Mouse (Mus musculus) v-Abl transformed pro-B cells (cell line): ENCODE results near the gene Tlr13.

Source experiments
- in situ Hi-C, 2 experiments: fragments of 400-800 bp; cut with MboI; formaldehyde crosslinking; loops; one replicate each; pipeline ENCODE4 v1.15.1; 2025; ENCODE audit not compliant: unreplicated experiment in 2 of 2

Tlr13 gene

GRCm38 (mm10) chrX:106142936-106143335, at the start of gene Tlr13:
Gene Tlr13 (plus strand): TSS chrX:106143204.
- in situ Hi-C loops: no loop called here

GRCm38 (mm10) chrX:106105464-106105863, 37.5 kb upstream of the Tlr13 start:
- in situ Hi-C loops: no loop called here

GRCm38 (mm10) chrX:106113881-106114280, 29.1 kb upstream of the Tlr13 start:
- in situ Hi-C loops: no loop called here

DNA sequence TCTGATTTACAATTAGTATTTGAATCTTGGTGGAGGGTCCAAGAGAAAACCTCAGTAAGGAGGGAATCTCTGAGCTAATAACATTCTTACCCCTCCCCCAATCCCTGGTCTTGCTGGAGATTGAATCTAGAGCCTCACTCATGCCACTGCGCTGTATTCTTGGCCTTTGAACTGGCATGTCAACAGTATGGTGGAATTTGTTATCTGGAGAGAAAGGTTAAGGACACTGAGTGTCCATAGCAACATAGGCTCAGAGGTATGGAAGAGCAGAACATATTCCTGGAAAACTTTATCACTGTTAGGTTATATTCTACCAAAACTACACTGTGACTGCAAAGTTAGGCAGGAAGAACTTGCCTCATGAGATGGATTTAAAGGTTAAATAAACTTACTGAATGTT, 28.3 kb upstream of the Tlr13 start:
- in situ Hi-C loops: no loop called here

GRCm38 (mm10) chrX:106122823-106123222, 20.2 kb upstream of the Tlr13 start:
- in situ Hi-C loops: no loop called here

DNA sequence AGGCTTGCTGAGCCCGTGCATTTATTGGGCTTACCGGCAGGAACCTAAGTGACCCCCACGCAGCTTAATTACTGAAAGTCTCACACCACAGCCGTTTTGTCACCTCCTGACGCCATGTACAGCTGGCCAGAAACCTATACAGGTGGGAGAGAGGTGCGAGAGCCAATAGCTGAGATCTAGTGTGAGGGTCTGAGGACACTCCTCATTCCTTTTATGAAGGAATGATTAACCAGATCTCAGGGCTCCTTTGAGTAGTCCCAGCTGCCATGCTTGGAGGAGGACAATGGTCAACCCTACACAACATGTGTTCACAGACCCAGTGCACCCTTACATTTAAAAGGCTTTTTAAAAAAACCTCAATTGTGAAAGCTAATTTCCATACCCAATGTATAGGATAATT, 14.7 kb upstream of the Tlr13 start:
- in situ Hi-C loops: no loop called here

GRCm38 (mm10) chrX:106129877-106130276, 13.1 kb upstream of the Tlr13 start:
- in situ Hi-C loops: no loop called here

DNA sequence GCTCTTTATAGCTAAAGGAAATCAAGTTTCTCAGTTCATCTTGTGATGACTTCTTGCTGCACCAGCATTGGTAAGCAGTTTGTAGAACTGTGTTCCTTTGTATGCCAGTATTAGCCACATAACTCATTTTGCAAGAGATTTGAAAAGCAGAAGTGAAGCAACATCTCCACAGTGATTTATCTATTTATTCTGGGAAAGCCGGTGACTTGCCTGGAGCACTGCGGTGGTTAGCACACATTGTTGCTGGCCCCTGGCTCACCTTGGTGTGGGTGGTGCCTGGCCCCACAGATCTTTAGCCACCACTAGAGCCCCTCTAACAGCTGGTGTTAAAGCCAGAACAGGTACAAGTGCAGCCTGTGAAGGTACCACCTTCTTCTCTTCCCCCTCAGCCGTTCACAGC, 8.1 kb upstream of the Tlr13 start:
- in situ Hi-C loops: no loop called here

GRCm38 (mm10) chrX:106135484-106135883, 7.5 kb upstream of the Tlr13 start:
- in situ Hi-C loops: no loop called here

GRCm38 (mm10) chrX:106135916-106136575, 7.0 kb upstream of the Tlr13 start:
- in situ Hi-C loops: no loop called here

GRCm38 (mm10) chrX:106139309-106140070, 3.5 kb upstream of the Tlr13 start:
- in situ Hi-C loops: no loop called here

DNA sequence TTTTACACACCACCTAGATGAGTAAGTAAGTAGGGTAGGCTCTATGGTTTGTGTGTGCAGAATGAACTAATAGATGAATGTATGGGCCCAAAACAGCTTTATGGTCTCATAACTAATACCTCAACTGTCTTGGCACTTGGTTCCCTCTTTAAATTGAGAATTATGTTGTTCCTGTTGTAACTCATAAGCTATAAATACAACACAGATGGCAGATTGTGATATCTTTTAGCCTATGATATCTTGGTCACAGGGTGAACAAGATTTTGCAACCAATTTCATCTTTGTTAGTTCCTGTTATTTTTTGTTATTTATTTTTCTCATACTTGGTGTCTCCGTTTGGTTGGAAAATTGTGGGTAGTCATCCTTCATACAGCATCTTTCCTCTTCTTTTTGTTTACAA, 5.2 kb downstream of the Tlr13 start:
- in situ Hi-C loops: no loop called here

DNA sequence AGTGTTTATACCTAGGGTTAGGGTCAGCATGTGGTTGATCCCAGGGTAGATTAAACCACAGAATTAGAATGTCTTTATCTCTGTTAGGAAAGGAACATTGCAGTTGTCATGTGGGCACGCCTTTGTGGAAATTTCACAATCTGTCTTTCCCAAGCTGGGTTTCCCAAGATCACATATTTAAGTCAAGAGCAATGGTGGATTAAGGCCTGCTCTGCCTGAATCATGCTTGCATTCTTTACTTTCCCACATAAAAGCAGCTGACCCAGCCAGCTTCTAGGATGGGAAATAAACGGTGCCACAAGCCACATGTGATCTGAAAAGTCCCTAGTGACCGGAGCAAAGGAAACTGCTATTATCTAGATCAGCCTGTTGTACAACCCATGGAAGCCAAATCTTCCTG, 6.5 kb downstream of the Tlr13 start:
- in situ Hi-C loops: no loop called here

- in situ Hi-C loops: loop anchor here (25.0 kb wide), 1 partner anchor 242 kb away; no protein-coding TSS in a partner anchor
These were observed 11.2 kb downstream of the Tlr13 start for GRCm38 (mm10) chrX:106154180-106154586.

GRCm38 (mm10) chrX:106155892-106156291, 12.9 kb downstream of the Tlr13 start:
- in situ Hi-C loops: loop anchor here (25.0 kb wide), 1 partner anchor 244 kb away; no protein-coding TSS in a partner anchor

GRCm38 (mm10) chrX:106163995-106164394, 21.0 kb downstream of the Tlr13 start:
- in situ Hi-C loops: loop anchor here (25.0 kb wide), 1 partner anchor 252 kb away; no protein-coding TSS in a partner anchor

GRCm38 (mm10) chrX:106164555-106164954, 21.6 kb downstream of the Tlr13 start:
- in situ Hi-C loops: loop anchor here (25.0 kb wide), 1 partner anchor 252 kb away; no protein-coding TSS in a partner anchor

DNA sequence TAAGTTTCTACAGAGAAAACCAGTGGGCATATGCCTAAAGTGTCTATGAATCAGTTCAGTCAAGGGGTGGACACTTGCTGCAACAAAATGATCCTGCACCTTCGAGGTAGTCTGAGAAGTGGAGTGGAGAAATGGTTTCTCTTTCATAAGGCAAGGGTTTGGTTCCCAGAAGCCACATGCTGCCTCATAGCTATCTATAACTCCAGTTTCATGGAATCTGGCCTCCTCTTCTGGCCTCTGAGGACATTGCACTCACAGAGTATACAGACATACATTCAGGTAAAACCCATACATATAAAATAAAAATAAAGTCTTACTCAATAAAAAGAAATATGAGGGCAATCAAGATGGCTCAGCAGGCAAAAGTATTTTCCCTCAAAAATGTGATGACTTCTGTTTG, 22.1 kb downstream of the Tlr13 start:
- in situ Hi-C loops: loop anchor here (5.0 to 25.0 kb wide), 3 partner anchors 138 to 998 kb away; partner anchors contain the start of gene Atp7a (in 1 of the 2)

DNA sequence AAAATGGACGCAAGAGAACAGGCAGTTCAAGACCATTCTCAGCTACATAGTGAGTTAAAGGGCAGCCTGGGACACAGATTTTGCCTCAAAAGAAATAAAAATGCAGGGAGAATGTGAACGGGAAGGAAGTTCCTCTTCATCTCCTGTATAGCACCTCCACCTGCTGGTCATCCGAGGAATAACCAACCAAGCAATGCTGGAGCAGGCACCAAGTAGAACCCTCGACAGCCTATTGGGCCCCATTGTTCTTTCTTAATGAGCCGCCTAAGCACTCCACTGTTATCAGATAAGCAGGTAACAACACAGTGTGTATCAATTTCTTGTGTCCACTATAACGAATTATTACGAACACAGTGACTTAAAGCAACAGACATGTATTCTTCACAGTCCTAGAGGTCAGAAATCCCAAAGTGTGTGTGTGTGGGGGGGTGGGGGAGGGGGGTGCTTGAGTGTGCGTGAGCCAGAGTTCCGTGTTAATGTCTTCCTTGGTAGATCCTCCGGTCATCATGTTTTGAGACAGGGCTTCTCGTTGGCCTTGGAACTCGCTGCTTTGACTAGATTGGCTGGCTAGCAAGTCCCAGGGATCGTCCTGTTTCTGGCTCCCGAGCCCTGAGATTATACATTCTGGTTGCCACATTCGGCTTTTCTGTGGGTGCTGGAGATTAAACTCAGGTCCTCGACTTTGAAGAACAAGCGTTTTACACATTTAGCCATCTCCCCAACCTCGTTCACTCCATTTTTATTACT, 28.3 kb downstream of the Tlr13 start:
- in situ Hi-C loops: loop anchor here (5.0 to 25.0 kb wide), 3 partner anchors 144 to 1314 kb away; partner anchors contain the start of gene Atp7a (in 1 of the 2)

- in situ Hi-C loops: loop anchor here (5.0 to 25.0 kb wide), 3 partner anchors 145 to 1313 kb away; partner anchors contain the start of gene Atp7a (in 1 of the 2)
These were observed 28.8 kb downstream of the Tlr13 start for GRCm38 (mm10) chrX:106171853-106172154.

- in situ Hi-C loops: loop anchor here (10.0 to 25.0 kb wide), 2 partner anchors 586 to 1308 kb away; no protein-coding TSS in a partner anchor
These were observed 33.3 kb downstream of the Tlr13 start for GRCm38 (mm10) chrX:106176331-106176730.
